Mouse (Mus musculus) ES-Bruce4 (cell line): ENCODE data around the gene Cldn6. TPM values are rescaled to one million over a fixed set of nuclear protein-coding genes. Genes with fewer than 3 reads are reported as not detected.

ENCODE experiments used
- H3K27ac ChIP-seq: 2 replicates; pipeline ENCODE4 v1.5.1; 2012; ENCODE audit warnings: low read length, inconsistent platforms; ENCODE audit not compliant: insufficient read depth
- H3K27me3 ChIP-seq: 2 replicates; pipeline ENCODE4 v1.6.1; 2012; ENCODE audit warnings: mild to moderate bottlenecking, low read length, inconsistent platforms; ENCODE audit not compliant: control insufficient read depth, poor library complexity, insufficient read depth, severe bottlenecking
- H3K36me3 ChIP-seq: 2 replicates; pipeline ENCODE4 v1.6.1; 2012; ENCODE audit warnings: inconsistent platforms, mild to moderate bottlenecking, low read length, moderate library complexity; ENCODE audit not compliant: control insufficient read depth, poor library complexity, insufficient read depth, severe bottlenecking
- H3K4me1 ChIP-seq: one replicate; pipeline ENCODE4 v1.8.1; 2011; ENCODE audit warnings: low read length; ENCODE audit not compliant: control insufficient read depth, insufficient read depth
- H3K4me3 ChIP-seq: 2 replicates; pipeline ENCODE4 v1.5.1; 2011; ENCODE audit warnings: low read depth, mild to moderate bottlenecking, low read length
- H3K9ac ChIP-seq: 2 replicates; pipeline ENCODE4 v1.6.1; 2012; ENCODE audit warnings: low read depth, mild to moderate bottlenecking, inconsistent platforms; ENCODE audit not compliant: poor library complexity, severe bottlenecking
- H3K9me3 ChIP-seq: replicated peaks from 2 replicates; pipeline ENCODE4 v1.6.1; 2012; ENCODE audit warnings: mild to moderate bottlenecking, low read length, inconsistent platforms; ENCODE audit not compliant: control insufficient read depth, poor library complexity, insufficient read depth, severe bottlenecking
- CTCF ChIP-seq: IDR thresholded peaks from one replicate; pipeline ENCODE4 v1.8.1; 2011; ENCODE audit warnings: low read depth, low read length
- EP300 ChIP-seq: IDR thresholded peaks from 2 replicates; pipeline ENCODE4 v1.6.1; 2011; ENCODE audit warnings: low read depth, low read length; ENCODE audit not compliant: insufficient read depth
- POLR2A ChIP-seq: IDR thresholded peaks from one replicate; pipeline ENCODE4 v1.8.1; 2011; ENCODE audit warnings: low read length; ENCODE audit not compliant: insufficient read depth
- polyA plus RNA-seq: library from polyadenylated mRNA; stranded (reverse); fragments of >200 nt; gene quantifications from 2 replicates; pipeline ENCODE4 v1.2.4, GENCODE M21; 2011; ENCODE audit warnings: low read depth; ENCODE audit not compliant: missing spikeins, insufficient read depth, insufficient read length

Cldn6 gene
- polyA plus RNA-seq, 1 experiment = 300 TPM

GRCm38 (mm10) chr17:23676473-23677031, 2.5 kb upstream of the Cldn6 start:
- peak overlapping the region; percentile 19 for H3K9ac ChIP-seq
- no peaks in the 10 kb centered on the region for H3K9me3 ChIP-seq
- H3K4me1 ChIP-seq = peaks cover 8% of the 10 kb centered on the region
- 0 out of 2 replicates have a peak, but pooled peaks cover 3% of the 10 kb centered on the region for H3K36me3 ChIP-seq
- H3K27me3 ChIP-seq = no peaks in the 10 kb centered on the region
- peak overlapping the region; percentile 70 for H3K4me3 ChIP-seq
- H3K27ac ChIP-seq = no peak overlapping the region
- no peak for TF ChIP-seq CTCF
- TF ChIP-seq EP300 = no peak
- no peak for TF ChIP-seq POLR2A

GRCm38 (mm10) chr17:23677236-23677679, 1.8 kb upstream of the Cldn6 start, which contains the start of gene Tnfrsf12a:
Tnfrsf12a (minus strand) TSS chr17:23677468.
- no peak for TF ChIP-seq CTCF
- no peak; the same call in 1 of the 2 replicates for TF ChIP-seq EP300
- TF ChIP-seq POLR2A = peak; percentile 95
- H3K27ac ChIP-seq = no peak within 1 kb of the TSS

GRCm38 (mm10) chr17:23680336-23680735, 1.3 kb downstream of the Cldn6 start:
- Histone ChIP-seq H3K9me3 (no peaks in the 10 kb centered on the region), H3K4me3 (peak overlapping the region; percentile 80), H3K4me1 (peaks cover 14% of the 10 kb centered on the region), H3K27ac (no peak overlapping the region), H3K9ac (peak overlapping the region; percentile 38), H3K36me3 (0 out of 2 replicates have a peak, but pooled peaks cover 6% of the 10 kb centered on the region), H3K27me3 (no peaks in the 10 kb centered on the region)
- TF ChIP-seq POLR2A = no peak
- TF ChIP-seq EP300 = no peak
- no peak for TF ChIP-seq CTCF

More at GRCm38 (mm10) chr17:23677236-23677679, 1.8 kb upstream of the Cldn6 start, which contains the start of gene Tnfrsf12a:
- Histone ChIP-seq H3K4me3 (peak within 1 kb of the TSS; percentile 70), H3K9me3 (no peaks in the 10 kb centered on the region), H3K36me3 (0 out of 2 replicates have a peak, but pooled peaks cover 6% of the 10 kb centered on the region), H3K27me3 (no peaks in the 10 kb centered on the region), H3K4me1 (peaks cover 13% of the 10 kb centered on the region), H3K9ac (peak within 1 kb of the TSS; percentile 19)

GRCm38 (mm10) chr17:23681086-23681485, 2.0 kb downstream of the Cldn6 start:
- H3K36me3 ChIP-seq = 0 out of 2 replicates have a peak, but pooled peaks cover 6% of the 10 kb centered on the region
- no peaks in the 10 kb centered on the region for H3K9me3 ChIP-seq
- TF ChIP-seq CTCF (no peak), POLR2A (no peak), EP300 (no peak)
- no peak overlapping the region for H3K4me3 ChIP-seq
- H3K27me3 ChIP-seq = no peaks in the 10 kb centered on the region
- H3K27ac ChIP-seq = 0 out of 2 replicates have a peak overlapping the region, but pooled peaks have one; percentile 51
- no peak overlapping the region for H3K9ac ChIP-seq
- peaks cover 12% of the 10 kb centered on the region for H3K4me1 ChIP-seq

- TF ChIP-seq CTCF = no peak
- no peak for TF ChIP-seq EP300
- Histone ChIP-seq H3K9me3 (no peaks in the 10 kb centered on the region), H3K9ac (no peak overlapping the region), H3K27ac (peak overlapping the region; percentile 51; the same call in 1 of the 2 replicates), H3K4me3 (no peak overlapping the region), H3K36me3 (0 out of 2 replicates have a peak, but pooled peaks cover 6% of the 10 kb centered on the region), H3K27me3 (no peaks in the 10 kb centered on the region), H3K4me1 (peaks cover 12% of the 10 kb centered on the region)
Observed at GRCm38 (mm10) chr17:23682092-23682491, 3.0 kb downstream of the Cldn6 start.

GRCm38 (mm10) chr17:23682530-23682929, 3.5 kb downstream of the Cldn6 start:
- Histone ChIP-seq H3K27ac (no peak overlapping the region), H3K4me3 (peak overlapping the region; percentile 63; the same call in 1 of the 2 replicates), H3K27me3 (no peaks in the 10 kb centered on the region), H3K9ac (no peak overlapping the region), H3K4me1 (peaks cover 12% of the 10 kb centered on the region), H3K36me3 (0 out of 2 replicates have a peak, but pooled peaks cover 6% of the 10 kb centered on the region), H3K9me3 (no peaks in the 10 kb centered on the region)
- no peak for TF ChIP-seq CTCF
- no peak for TF ChIP-seq POLR2A
- TF ChIP-seq EP300 = no peak
